Mouse (Mus musculus) urinary bladder, postnatal 10 days (tissue): ENCODE data around the gene Plcxd2.

Experiments used
- DNase-seq: peaks from one replicate; pipeline ENCODE4 v3.0.0; 2022; ENCODE audit warnings: low spot score

Gene Plcxd2

GRCm38 (mm10) chr16:46010153-46010905 is at the start of gene Plcxd2:
Gene Plcxd2 (minus strand): TSS chr16:46010218.
- peak; percentile 75 for DNase-seq

GRCm38 (mm10) chr16:46046906-46047305 is 36.9 kb upstream of the Plcxd2 start:
- DNase-seq: no peak

GRCm38 (mm10) chr16:46036261-46036660 is 26.2 kb upstream of the Plcxd2 start:
- DNase-seq: no peak

GRCm38 (mm10) chr16:46033896-46034295 is 23.9 kb upstream of the Plcxd2 start:
- no peak for DNase-seq

GRCm38 (mm10) chr16:46022958-46023491 is 13.0 kb upstream of the Plcxd2 start:
- DNase-seq: no peak

GRCm38 (mm10) chr16:46022189-46022928 is 12.3 kb upstream of the Plcxd2 start:
- no peak for DNase-seq

- no peak for DNase-seq
Measured at GRCm38 (mm10) chr16:46021302-46021701, 11.3 kb upstream of the Plcxd2 start.

GRCm38 (mm10) chr16:46020396-46020795 is 10.4 kb upstream of the Plcxd2 start:
- DNase-seq: no peak

GRCm38 (mm10) chr16:46019799-46020198 is 9.8 kb upstream of the Plcxd2 start:
- DNase-seq: no peak

- DNase-seq: no peak
Measured at GRCm38 (mm10) chr16:46019359-46019758, 9.3 kb upstream of the Plcxd2 start.

- DNase-seq: no peak
Measured at GRCm38 (mm10) chr16:46011696-46012095, 1.7 kb upstream of the Plcxd2 start.

GRCm38 (mm10) chr16:46010906-46011220 is 845 bp upstream of the Plcxd2 start:
- DNase-seq: no peak

- DNase-seq: no peak
Measured at GRCm38 (mm10) chr16:46009717-46010116, 301 bp downstream of the Plcxd2 start.

GRCm38 (mm10) chr16:46008766-46009165 is 1.3 kb downstream of the Plcxd2 start:
- no peak for DNase-seq

- no peak for DNase-seq
Measured at GRCm38 (mm10) chr16:46008036-46008605, 1.9 kb downstream of the Plcxd2 start.

- DNase-seq: no peak
Measured at GRCm38 (mm10) chr16:46006261-46006660, 3.8 kb downstream of the Plcxd2 start.

- DNase-seq: no peak
Measured at GRCm38 (mm10) chr16:46001550-46002166, 8.4 kb downstream of the Plcxd2 start.

GRCm38 (mm10) chr16:46000976-46001375 is 9.0 kb downstream of the Plcxd2 start:
- no peak for DNase-seq

GRCm38 (mm10) chr16:45999374-46000191 is 10.4 kb downstream of the Plcxd2 start:
- no peak for DNase-seq

GRCm38 (mm10) chr16:45998231-45998630 is 11.8 kb downstream of the Plcxd2 start:
- no peak for DNase-seq

- DNase-seq: no peak
Measured at GRCm38 (mm10) chr16:45990901-45991676, 18.9 kb downstream of the Plcxd2 start.
